In the genomic region with DNA sequence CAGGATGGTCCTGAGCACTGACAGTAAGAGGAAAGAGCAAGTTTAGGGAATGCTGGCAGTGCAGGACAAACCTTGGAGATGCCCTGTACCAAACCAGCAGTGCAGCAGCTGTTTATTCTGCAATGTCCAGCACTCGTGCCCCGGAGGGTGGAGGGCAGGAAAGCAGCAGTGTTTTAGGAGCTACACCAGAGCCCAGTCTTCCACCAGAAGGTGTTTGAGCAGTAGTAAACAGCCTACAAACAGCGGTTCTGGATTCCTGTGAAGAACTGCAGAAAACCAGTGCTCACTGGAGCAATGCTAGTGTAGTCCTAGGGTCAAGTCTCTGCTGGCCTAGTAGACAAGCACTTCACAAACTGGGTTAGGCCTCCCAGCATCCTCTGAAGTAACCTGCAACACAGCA, we compare ENCODE assay signal across 25 mouse cellular contexts. TPM values are rescaled to one million over a fixed set of nuclear protein-coding genes. Genes with fewer than 3 reads are reported as not detected.
"Had no signal": no experiment of that assay in that cellular context is flagged by ENCODE, and none has a peak within 500 bp of the region (broad histone marks: within the 10 kb centered on the region; RNA-seq: fewer than 3 reads in every experiment).

No protein-coding gene starts in this region.

- H3K4me3 ChIP-seq: heart, embryonic 12.5 days; heart, embryonic 15.5 days; hindbrain, embryonic 10.5 days; hindbrain, embryonic 12.5 days; intestine, embryonic 15.5 days; layer of hippocampus, adult 2 months; left cerebral cortex, adult 2 months; limb, embryonic 10.5 days; limb, embryonic 12.5 days had no signal

- ATAC-seq: forebrain, postnatal 0 days; hindbrain, embryonic 16.5 days; inflammation-experienced regulatory T-cells, adult 6 months; intestine, embryonic 15.5 days; intestine, postnatal 0 days had no signal

- H3K4me1 ChIP-seq: intestine, embryonic 15.5 days had no signal

- H3K9me3 ChIP-seq: heart, embryonic 12.5 days; heart, embryonic 15.5 days; hindbrain, embryonic 10.5 days; hindbrain, embryonic 12.5 days; intestine, embryonic 15.5 days; limb, embryonic 10.5 days; limb, embryonic 12.5 days had no signal

- H3K4me2 ChIP-seq: heart, embryonic 12.5 days; heart, embryonic 15.5 days; hindbrain, embryonic 12.5 days; hindbrain, embryonic 14.5 days; intestine, embryonic 15.5 days; limb, embryonic 12.5 days had no signal

- H3K27ac ChIP-seq: heart, embryonic 15.5 days; hindbrain, embryonic 10.5 days; hindbrain, embryonic 12.5 days; hindbrain, embryonic 14.5 days; intestine, embryonic 15.5 days; left cerebral cortex, adult 2 months; limb, embryonic 10.5 days; limb, embryonic 12.5 days had no signal

- DNase-seq: forebrain, postnatal 0 days; gastrocnemius, postnatal 14 days; heart, adult 18-20 months; heart, postnatal 14 days; heart, postnatal 4 days; kidney, adult 18-20 months; kidney, adult 8-10 months; kidney, postnatal 10 days; kidney, postnatal 25 days; kidney, postnatal 4 days; lung, adult 18-20 months had no signal

- H3K27me3 ChIP-seq: heart, embryonic 12.5 days; heart, embryonic 15.5 days; intestine, embryonic 15.5 days; limb, embryonic 12.5 days had no signal

- H3K36me3 ChIP-seq: heart, embryonic 12.5 days; heart, embryonic 15.5 days; hindbrain, embryonic 10.5 days; hindbrain, embryonic 12.5 days; intestine, embryonic 15.5 days; limb, embryonic 10.5 days; limb, embryonic 12.5 days had no signal

- H3K9ac ChIP-seq: forebrain, postnatal 0 days; heart, embryonic 12.5 days; heart, embryonic 15.5 days; hindbrain, embryonic 12.5 days; hindbrain, embryonic 14.5 days; intestine, embryonic 15.5 days; limb, embryonic 12.5 days had no signal

RNA-seq across cellular contexts. Expression of a gene that starts 35.1 kb away (rescaled TPM):
- total RNA-seq: granulocyte monocyte progenitor cell, adult 5-6 weeks had no signal
- polyA plus RNA-seq: inflammation-experienced regulatory T-cells, adult 6 months had no signal
